Mouse (Mus musculus) layer of hippocampus, postnatal 14 days (tissue): ENCODE measurements around the gene Rnasek. TPM values are rescaled to one million over a fixed set of nuclear protein-coding genes. Genes with fewer than 3 reads are reported as not detected.

Experiments
- DNase-seq, 2 experiments: peaks; one replicate each; pipeline ENCODE4 v3.0.0; 2021 to 2022; ENCODE audit warnings: low spot score in 2 of 2, mixed read lengths in 1 of 2
- microRNA-seq, 2 experiments: library from miRNA; unstranded; fragments of <30 nt; microRNA quantifications; one replicate each; pipeline ENCODE4 v1.2.0; 2021
- total RNA-seq, 2 experiments: library from RNA; stranded (reverse); gene quantifications; 2 replicates each; pipeline ENCODE4 v1.2.3; 2021

Rnasek gene
- total RNA-seq, 2 experiments from 2014 or later, result 280 to 324 TPM

DNA sequence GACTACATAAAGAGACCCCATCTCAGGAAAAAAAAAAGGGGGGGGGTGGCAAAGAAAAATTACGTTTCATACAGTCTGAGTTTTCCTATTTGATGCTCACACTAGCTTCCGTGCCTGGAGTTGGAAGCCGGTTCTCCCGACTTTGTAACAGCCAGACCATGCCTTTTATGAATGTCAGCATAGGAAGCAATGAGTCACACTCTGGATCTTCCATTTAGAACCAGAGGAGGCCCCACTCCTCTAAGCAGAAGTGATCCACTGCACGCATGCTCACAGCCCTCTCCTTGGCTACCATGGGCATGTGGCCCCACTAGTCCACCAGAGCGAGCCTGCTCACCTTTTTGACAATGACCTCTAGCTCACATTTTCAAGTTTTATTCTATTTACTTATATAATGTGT lies 48.5 kb downstream of the Rnasek start:
- DNase-seq, result no peak

DNA sequence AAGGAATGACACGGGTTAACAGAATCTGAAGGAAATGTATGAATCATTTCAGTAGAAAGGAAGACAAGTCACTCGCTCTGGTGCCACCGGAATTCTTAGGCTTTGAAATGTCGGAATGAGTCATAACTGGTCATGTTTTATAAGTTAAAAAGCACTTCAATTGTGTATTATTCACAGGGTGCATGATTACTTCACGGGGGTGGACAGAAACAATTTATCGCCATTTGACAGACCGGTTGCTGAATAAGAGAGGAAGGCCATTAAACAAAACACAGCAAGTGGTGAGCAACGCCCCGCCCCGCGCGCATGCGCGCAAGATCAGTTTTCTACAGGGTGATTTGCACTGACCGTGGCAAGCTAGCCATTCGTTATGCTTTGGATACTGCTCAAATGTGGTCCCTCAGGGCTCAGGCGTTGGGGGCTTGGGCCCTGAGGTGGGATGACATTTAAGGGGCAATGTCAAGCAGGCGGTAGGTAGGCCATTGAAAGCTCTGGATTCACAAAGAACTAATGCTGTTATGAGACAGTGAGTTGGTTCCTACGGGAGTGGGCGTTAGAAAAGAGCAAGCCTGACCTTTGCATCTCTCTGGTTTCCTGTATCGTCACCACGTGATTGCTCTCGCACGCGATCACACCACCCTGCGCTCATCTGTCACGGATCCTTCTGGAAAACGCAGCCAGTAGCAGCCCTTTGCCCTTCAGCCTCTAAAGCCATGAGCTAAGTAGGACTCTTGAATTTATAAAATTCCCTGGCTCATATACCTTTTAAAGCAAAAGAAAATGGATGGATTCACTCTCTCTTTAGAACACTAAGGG lies 50.1 kb downstream of the Rnasek start:
- no peak for DNase-seq

Small RNA genes lying within 50 kb of the gene (microRNA-seq; reads per million reads assigned to microRNA genes)
- gene Mir195a, result 1,074 to 2,365 reads per million in 2 experiments
- 0 reads per million in 2 experiments for gene Mir497
- 0 reads per million in 2 experiments for gene Mir497b

Other genes starting within 250 kb of the Rnasek start
- 100 to 1,000 TPM; 221 to 251 TPM for gene Gabarap, start 248.7 kb downstream of the Rnasek start, total RNA-seq
- gene Phf23, start 244.1 kb downstream of the Rnasek start, total RNA-seq, result 10 to 100 TPM; 38.0 to 40.0 TPM
- gene Dvl2, start 239.2 kb downstream of the Rnasek start, total RNA-seq, result 10 to 100 TPM; 29.3 to 29.7 TPM
- gene Acadvl, start 224.4 kb downstream of the Rnasek start, total RNA-seq, result 10 to 100 TPM; 62.3 to 69.2 TPM
- gene Dlg4, start 222.9 kb downstream of the Rnasek start, total RNA-seq, result 100 to 1,000 TPM; 845 to 900 TPM
- 1 to 10 TPM in 1 of 2 experiments, under 1 TPM in 1; 0.88 to 1.0 TPM for gene Asgr1, start 185.8 kb downstream of the Rnasek start, total RNA-seq
- gene Asgr2, start 147.2 kb downstream of the Rnasek start, total RNA-seq, result not detected
- 1 to 10 TPM in 1 of 2 experiments, under 1 TPM in 1; 0.55 to 1.2 TPM for gene Mgl2, start 109.5 kb downstream of the Rnasek start, total RNA-seq
- gene Clec10a, start 83.6 kb downstream of the Rnasek start, total RNA-seq, result 1 to 10 TPM; 1.1 to 2.3 TPM
- 10 to 100 TPM; 26.1 to 32.9 TPM for gene Slc16a11, start 27.1 kb downstream of the Rnasek start, total RNA-seq
- 10 to 100 TPM in 1 of 2 experiments, 1 to 10 TPM in 1; 9.3 to 12.6 TPM for gene Slc16a13, start 18.8 kb downstream of the Rnasek start, total RNA-seq
- gene Bcl6b, start 10.0 kb downstream of the Rnasek start, total RNA-seq, result 1 to 10 TPM; 2.7 to 2.9 TPM
- 10 to 100 TPM; 42.3 to 47.7 TPM for gene 0610010K14Rik, start 1.9 kb downstream of the Rnasek start, total RNA-seq
- 1 to 10 TPM; 7.2 to 7.9 TPM for gene Gm21988, start within 50 bp of the Rnasek start, total RNA-seq
- under 1 TPM in 1 of 2 experiments, not detected in 1; 0.48 TPM for gene Alox12, start 15.5 kb upstream of the Rnasek start, total RNA-seq
- gene Alox12e, start 82.8 kb upstream of the Rnasek start, total RNA-seq, result not detected
- gene Alox15, start 112.2 kb upstream of the Rnasek start, total RNA-seq, result not detected
- gene Pelp1, start 170.2 kb upstream of the Rnasek start, total RNA-seq, result 10 to 100 TPM; 38.5 to 39.6 TPM
- 10 to 100 TPM; 94.0 to 95.9 TPM for gene Arrb2, start 192.8 kb upstream of the Rnasek start, total RNA-seq
- 10 to 100 TPM; 12.9 to 17.9 TPM for gene Med11, start 212.1 kb upstream of the Rnasek start, total RNA-seq
- gene Zmynd15, start 219.6 kb upstream of the Rnasek start, total RNA-seq, result 1 to 10 TPM in 1 of 2 experiments, under 1 TPM in 1; 0.62 to 1.2 TPM
- under 1 TPM; 0.62 to 0.78 TPM for gene Cxcl16, start 220.1 kb upstream of the Rnasek start, total RNA-seq